Mouse (Mus musculus) heart, embryonic 15.5 days (tissue): ENCODE data around the gene Serinc5. TPM values are rescaled to one million over a fixed set of nuclear protein-coding genes. Genes with fewer than 3 reads are reported as not detected.

Experiments
- ATAC-seq: fragments of 200-750 bp; cut with Nextera tagmentation; replicated peaks from 2 replicates; pipeline ENCODE4 v1.8.0; 2017; ENCODE audit warnings: low read depth, moderate TSS enrichment; ENCODE audit not compliant: insufficient number of reproducible peaks, insufficient read depth, low FRiP score
- H3K27ac ChIP-seq: fragments of 300-500 bp; sonication (generic); 2 replicates; pipeline ENCODE4 v1.5.1; 2015; ENCODE audit warnings: mild to moderate bottlenecking, inconsistent platforms
- H3K27me3 ChIP-seq: fragments of 300-500 bp; sonication (generic); 2 replicates; pipeline ENCODE4 v1.6.1; 2015; ENCODE audit warnings: inconsistent platforms
- H3K36me3 ChIP-seq: fragments of 300-500 bp; sonication (generic); 2 replicates; pipeline ENCODE4 v1.6.1; 2015; ENCODE audit warnings: mild to moderate bottlenecking, inconsistent platforms
- H3K4me1 ChIP-seq: fragments of 300-500 bp; sonication (generic); replicated peaks from 2 replicates; pipeline ENCODE4 v1.6.1; 2015; ENCODE audit warnings: inconsistent platforms
- H3K4me2 ChIP-seq: fragments of 300-500 bp; sonication (generic); 2 replicates; pipeline ENCODE4 v1.6.1; 2015; ENCODE audit warnings: inconsistent platforms, mild to moderate bottlenecking, moderate library complexity
- H3K4me3 ChIP-seq: fragments of 300-500 bp; sonication (generic); 2 replicates; pipeline ENCODE4 v1.5.1; 2015; ENCODE audit warnings: mild to moderate bottlenecking, inconsistent platforms
- H3K9ac ChIP-seq: fragments of 300-500 bp; sonication (generic); 2 replicates; pipeline ENCODE4 v1.6.1; 2015; ENCODE audit warnings: mild to moderate bottlenecking, inconsistent platforms
- H3K9me3 ChIP-seq: fragments of 300-500 bp; sonication (generic); replicated peaks from 2 replicates; pipeline ENCODE4 v1.6.1; 2016; ENCODE audit warnings: inconsistent platforms
- WGBS: fragments of 180-500 bp; shearing (Covaris S2); methylation state at CpG from one replicate; pipeline ENCODE4 v1.1.7; 2015; ENCODE audit warnings: mixed read lengths; 5-methylcytosine and 5-hydroxymethylcytosine counted together
- polyA plus RNA-seq: library from polyadenylated mRNA; unstranded; fragments of >200 nt; fragmentation: Nextera tagmentation; extraction: Ambion mirVana; gene quantifications from 2 replicates; pipeline ENCODE4 v1.2.1, GENCODE M21; 2015

Serinc5 gene
- polyA plus RNA-seq, 1 experiment from 2014 or later, result 9.6 TPM

DNA sequence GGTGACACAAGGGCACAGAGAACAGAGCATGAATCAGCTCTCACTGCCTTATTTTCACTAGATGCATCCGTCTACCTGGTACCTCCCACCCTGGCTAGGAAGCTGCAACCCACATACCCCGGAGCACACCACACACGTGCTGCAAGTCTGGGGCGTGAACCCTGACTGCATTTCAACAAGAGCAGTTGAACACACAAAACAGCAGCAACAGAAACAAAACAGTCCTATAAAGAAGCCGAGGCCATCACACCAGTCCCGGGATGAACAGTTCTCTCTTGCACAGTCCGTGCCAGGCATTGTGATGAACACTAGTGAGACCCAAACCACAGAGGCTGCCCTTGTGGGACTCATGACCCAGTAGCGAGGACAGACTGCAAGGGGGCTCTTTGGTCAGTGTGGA is 142.8 kb downstream of the Serinc5 start:
- no peak for ATAC-seq
- Histone ChIP-seq H3K4me3 (no peak overlapping the region), H3K9ac (no peak overlapping the region), H3K27me3 (no peaks in the 10 kb centered on the region), H3K4me1 (peaks cover 25% of the 10 kb centered on the region), H3K27ac (no peak overlapping the region), H3K36me3 (no peaks in the 10 kb centered on the region), H3K9me3 (no peaks in the 10 kb centered on the region), H3K4me2 (no peak overlapping the region)
- 96% methylated on average over 8 of the region's 8 CpGs for WGBS

DNA sequence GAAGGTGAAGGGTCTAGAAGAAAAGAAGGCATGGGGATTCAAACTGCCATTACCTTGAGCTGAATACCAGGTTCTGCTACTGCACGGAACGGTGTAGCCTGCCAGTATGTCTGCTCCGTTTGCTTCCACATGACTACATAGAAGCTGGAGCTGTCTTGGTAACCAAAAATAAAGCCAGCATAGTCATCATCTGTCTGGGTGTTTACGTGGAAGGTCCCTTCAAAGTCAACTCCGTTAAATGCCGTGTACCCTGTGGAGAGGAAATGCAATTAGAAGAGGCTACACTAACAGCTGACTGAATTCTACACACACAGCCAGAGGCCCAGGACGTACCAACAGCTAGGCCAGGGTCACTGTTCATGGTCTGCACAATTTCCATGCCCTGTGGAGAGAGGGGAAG is 144.1 kb downstream of the Serinc5 start:
- H3K9me3 ChIP-seq, result no peaks in the 10 kb centered on the region
- WGBS, result 74% methylated on average over 7 of the region's 7 CpGs
- H3K36me3 ChIP-seq, result no peaks in the 10 kb centered on the region
- no peak overlapping the region for H3K4me3 ChIP-seq
- ATAC-seq, result no peak
- H3K4me1 ChIP-seq, result peaks cover 36% of the 10 kb centered on the region
- no peak overlapping the region for H3K27ac ChIP-seq
- H3K9ac ChIP-seq, result no peak overlapping the region
- no peak overlapping the region for H3K4me2 ChIP-seq
- H3K27me3 ChIP-seq, result no peaks in the 10 kb centered on the region

DNA sequence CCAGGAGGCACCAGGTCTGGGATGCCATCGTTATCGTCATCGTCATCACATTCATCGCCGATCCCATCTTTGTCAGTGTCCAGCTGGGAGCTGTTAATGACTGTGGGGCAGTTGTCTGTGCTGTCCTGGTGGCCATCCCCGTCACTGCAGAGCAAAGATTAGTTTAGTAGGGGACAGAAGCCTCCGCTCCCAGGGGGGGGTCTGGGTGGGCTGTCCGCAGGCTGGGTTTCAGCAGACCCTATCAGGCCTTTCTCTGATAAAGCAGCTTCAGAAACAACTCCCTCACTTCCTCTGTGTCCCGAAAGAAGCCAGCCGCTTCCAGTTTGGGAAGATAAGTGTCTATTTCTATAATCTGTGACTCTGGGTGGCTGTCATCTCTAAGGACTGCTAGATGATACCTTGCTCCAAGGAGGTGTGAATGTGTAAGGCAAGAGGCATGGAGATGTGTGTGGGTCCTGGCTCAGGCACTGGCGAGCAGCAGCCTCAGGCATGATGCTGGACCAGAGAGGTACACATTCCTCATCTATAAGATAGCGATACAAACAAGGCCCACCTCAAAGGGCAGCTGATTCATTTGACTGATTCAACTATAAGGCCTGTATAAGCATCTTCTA is 147.2 kb downstream of the Serinc5 start:
- no peaks in the 10 kb centered on the region for H3K36me3 ChIP-seq
- no peaks in the 10 kb centered on the region for H3K9me3 ChIP-seq
- 33% methylated on average over 12 of the region's 12 CpGs for WGBS
- H3K9ac ChIP-seq, result no peak overlapping the region
- 0 out of 2 replicates have a peak, but pooled peaks cover 3% of the 10 kb centered on the region for H3K27me3 ChIP-seq
- peak overlapping the region; percentile 26 for H3K4me2 ChIP-seq
- peak overlapping the region; percentile 62; the same call in 1 of the 2 replicates for H3K27ac ChIP-seq
- peaks cover 27% of the 10 kb centered on the region for H3K4me1 ChIP-seq
- no peak overlapping the region for H3K4me3 ChIP-seq
- ATAC-seq, result peak; percentile 58

DNA sequence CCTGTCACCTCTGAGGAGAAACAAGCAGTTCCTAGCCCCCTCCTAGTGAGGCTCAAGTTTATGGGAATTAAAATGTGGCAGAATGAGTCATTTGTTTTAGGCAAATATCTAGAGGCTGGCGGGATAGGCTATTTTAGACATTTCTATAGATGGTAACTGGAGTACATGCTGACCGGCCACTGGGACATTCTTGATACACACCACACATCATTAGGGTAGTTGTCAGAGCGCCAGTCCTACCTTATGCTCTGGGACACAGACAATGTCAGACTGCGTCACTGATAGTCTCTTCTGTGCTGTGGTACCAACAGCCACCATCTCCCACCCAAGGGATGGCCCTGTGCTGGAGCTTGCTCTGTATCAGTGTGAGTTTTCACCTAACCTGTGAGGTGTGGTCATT is 148.2 kb downstream of the Serinc5 start:
- 0 out of 2 replicates have a peak, but pooled peaks cover 3% of the 10 kb centered on the region for H3K27me3 ChIP-seq
- H3K4me3 ChIP-seq, result no peak overlapping the region
- no peaks in the 10 kb centered on the region for H3K9me3 ChIP-seq
- peaks cover 27% of the 10 kb centered on the region for H3K4me1 ChIP-seq
- no peak overlapping the region for H3K4me2 ChIP-seq
- no peak overlapping the region for H3K9ac ChIP-seq
- no peaks in the 10 kb centered on the region for H3K36me3 ChIP-seq
- peak overlapping the region; percentile 62 for H3K27ac ChIP-seq
- WGBS, result 51% methylated on average over 4 of the region's 4 CpGs
- no peak for ATAC-seq

DNA sequence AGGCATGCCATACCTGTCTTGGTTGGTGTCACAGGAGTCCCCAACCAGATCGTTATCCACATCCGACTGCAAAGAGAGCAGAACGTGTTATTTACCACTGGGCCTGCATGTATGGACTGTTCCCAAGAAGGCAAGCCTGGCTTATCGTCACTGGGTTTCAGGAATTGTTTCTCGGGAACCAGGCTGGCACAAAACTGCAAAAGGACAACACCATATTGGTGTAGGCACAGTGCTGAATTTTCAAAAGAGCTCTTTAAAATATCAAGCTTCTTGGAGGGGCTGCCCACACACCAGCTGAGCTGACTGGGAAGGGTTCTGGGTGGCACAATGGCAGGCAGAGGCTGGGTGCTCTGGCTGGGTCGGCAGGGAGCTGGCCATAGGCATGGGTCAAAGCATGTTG is 149.6 kb downstream of the Serinc5 start:
- no peak overlapping the region for H3K27ac ChIP-seq
- no peak overlapping the region for H3K4me2 ChIP-seq
- WGBS, result 88% methylated on average over 6 of the region's 6 CpGs
- H3K4me3 ChIP-seq, result no peak overlapping the region
- no peak for ATAC-seq
- H3K4me1 ChIP-seq, result peaks cover 27% of the 10 kb centered on the region
- no peak overlapping the region for H3K9ac ChIP-seq
- H3K27me3 ChIP-seq, result 0 out of 2 replicates have a peak, but pooled peaks cover 3% of the 10 kb centered on the region
- no peaks in the 10 kb centered on the region for H3K36me3 ChIP-seq
- no peaks in the 10 kb centered on the region for H3K9me3 ChIP-seq

Other genes starting within 250 kb of the Serinc5 start
- gene Ankrd34b, start 185.2 kb upstream of the Serinc5 start, polyA plus RNA-seq, result 0.09 and 0.14 TPM in 2 replicates
- 0.11 TPM in 1 of 2 replicates, not detected in the other for gene Fam151b, start 127.1 kb upstream of the Serinc5 start, polyA plus RNA-seq
- gene Zfyve16, start 80.2 kb upstream of the Serinc5 start, polyA plus RNA-seq, result 6.9 and 7.4 TPM in 2 replicates
- gene Spz1, start 34.9 kb upstream of the Serinc5 start, polyA plus RNA-seq, result not detected in 2 replicates
- gene Thbs4, start 183.7 kb downstream of the Serinc5 start, polyA plus RNA-seq, result 28.6 and 38.2 TPM in 2 replicates
- gene Mtx3, start 233.7 kb downstream of the Serinc5 start, polyA plus RNA-seq, result 2.3 and 2.9 TPM in 2 replicates